Mouse (Mus musculus) sigmoid colon, adult 10 weeks (tissue): Measurements from ENCODE around the gene Fubp3. TPM values are rescaled to one million over a fixed set of nuclear protein-coding genes. Genes with fewer than 3 reads are reported as not detected.

Experiments
- polyA plus RNA-seq: library from polyadenylated mRNA; stranded (reverse); fragments of 350-450 nt; fragmentation: Illumina TruSeq; extraction: RNeasy Lipid Tissue Mini Kit (QIAGEN cat#74804); gene quantifications from one replicate; pipeline ENCODE4 v1.2.3, GENCODE M21; 2014; ENCODE audit warnings: low read depth, low replicate concordance

The Fubp3 gene
- 37.9 TPM for polyA plus RNA-seq

DNA sequence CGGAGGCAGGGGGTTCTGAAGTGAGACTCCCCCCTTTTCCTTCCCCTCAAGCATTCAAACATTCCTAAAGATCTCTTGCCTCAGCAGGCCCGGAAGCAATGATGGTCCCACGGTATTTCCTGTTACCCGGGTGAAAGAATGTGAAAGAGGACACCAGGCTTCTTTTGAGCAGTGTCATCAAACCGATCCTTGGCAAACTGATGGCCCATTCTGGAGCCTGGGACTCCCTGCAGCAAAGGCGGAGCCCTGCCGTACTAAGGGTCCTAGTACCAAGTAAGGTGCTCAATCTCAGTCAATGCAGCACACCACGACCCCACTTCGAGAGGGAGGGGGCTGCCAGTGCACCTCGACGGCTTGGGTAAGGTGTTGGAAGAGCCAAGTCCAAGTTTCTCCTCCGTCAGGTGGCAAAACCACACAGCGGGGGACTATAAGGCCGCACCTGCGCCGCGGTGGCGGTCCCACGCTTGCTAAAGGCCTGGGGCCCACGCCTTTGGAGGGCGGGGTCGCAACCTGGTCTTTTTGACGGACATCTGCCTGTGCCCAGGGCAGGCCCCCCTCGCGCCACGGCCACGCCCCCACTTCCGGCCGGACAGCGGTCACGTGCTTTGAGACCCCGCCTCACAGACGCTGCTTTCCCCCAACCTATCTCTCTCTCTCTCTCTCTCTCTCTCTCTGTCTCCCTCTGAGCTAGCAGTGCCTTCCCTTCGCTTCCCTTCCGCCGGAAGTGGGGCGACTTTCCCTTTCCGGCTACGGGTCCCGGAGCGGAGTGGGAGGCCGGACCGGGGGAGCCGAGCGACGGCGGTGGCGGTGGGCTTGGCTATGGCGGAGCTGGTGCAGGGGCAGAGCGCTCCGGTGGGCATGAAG, at the start of gene Fubp3:
Fubp3 (plus strand) TSS at position 601 of the 864 bp plus-strand sequence.

GRCm38 (mm10) chr2:31639901-31640608, 67.6 kb downstream of the Fubp3 start, which contains the start of gene Prdm12:
Prdm12 (plus strand) TSS chr2:31640037.

Other genes starting within 250 kb of the Fubp3 start
- 3.8 TPM for gene Ass1, start 102.4 kb upstream of the Fubp3 start, polyA plus RNA-seq
- not detected for gene Prdm12, start 67.4 kb downstream of the Fubp3 start, polyA plus RNA-seq
- 10.4 TPM for gene Exosc2, start 98.1 kb downstream of the Fubp3 start, polyA plus RNA-seq
- 46.7 TPM for gene Abl1, start 115.7 kb downstream of the Fubp3 start, polyA plus RNA-seq
- not detected for gene Qrfp, start 237.9 kb downstream of the Fubp3 start, polyA plus RNA-seq